Mouse (Mus musculus) forebrain, embryonic 14.5 days (tissue): ENCODE data around the gene Nipal4. TPM values are rescaled to one million over a fixed set of nuclear protein-coding genes. Genes with fewer than 3 reads are reported as not detected.

Experiments used
- ATAC-seq: fragments of 200-750 bp; cut with Nextera tagmentation; 2 replicates; pipeline ENCODE4 v1.8.0; 2017; ENCODE audit warnings: mild to moderate bottlenecking, moderate library complexity
- DNase-seq: peaks from one replicate; pipeline ENCODE4 v3.0.0-alpha.2; 2015; ENCODE audit warnings: low spot score
- H3K27ac ChIP-seq: fragments of 300-500 bp; sonication (generic); 2 replicates; pipeline ENCODE4 v1.5.1; 2014; ENCODE audit warnings: low read depth, mild to moderate bottlenecking, control low read depth, low read length, moderate library complexity
- H3K27me3 ChIP-seq: fragments of 300-500 bp; sonication (generic); replicated peaks from 2 replicates; pipeline ENCODE4 v1.6.1; 2014; ENCODE audit warnings: low read length, control low read depth, mixed read lengths; ENCODE audit not compliant: control insufficient read depth, insufficient read depth
- H3K36me3 ChIP-seq: fragments of 300-500 bp; sonication (generic); 2 replicates; pipeline ENCODE4 v1.6.1; 2014; ENCODE audit warnings: low read length, control low read depth; ENCODE audit not compliant: control insufficient read depth, insufficient read depth
- H3K4me1 ChIP-seq: fragments of 300-500 bp; sonication (generic); 2 replicates; pipeline ENCODE4 v1.6.1; 2014; ENCODE audit warnings: antibody characterized with exemption, low read length, control low read depth; ENCODE audit not compliant: control insufficient read depth, insufficient read depth
- H3K4me2 ChIP-seq: fragments of 300-500 bp; sonication (generic); 2 replicates; pipeline ENCODE4 v1.6.1; 2014; ENCODE audit warnings: mild to moderate bottlenecking, control low read depth, low read length
- H3K4me3 ChIP-seq: fragments of 300-500 bp; sonication (generic); 2 replicates; pipeline ENCODE4 v1.5.1; 2014; ENCODE audit warnings: low read depth, low read length, control low read depth
- H3K9ac ChIP-seq: fragments of 300-500 bp; sonication (generic); 2 replicates; pipeline ENCODE4 v1.6.1; 2014; ENCODE audit warnings: mild to moderate bottlenecking, low read length, control low read depth, moderate library complexity
- H3K9me3 ChIP-seq: fragments of 300-500 bp; sonication (generic); replicated peaks from 2 replicates; pipeline ENCODE4 v1.6.1; 2016; ENCODE audit warnings: low read length, control low read depth, mixed read lengths; ENCODE audit not compliant: control insufficient read depth
- WGBS: fragments of 180-500 bp; shearing (Covaris S2); extraction: QIAGEN DNeasy Blood & Tissue Kit; methylation state at CpG from one replicate; pipeline ENCODE4 v1.1.7; 2014; 5-methylcytosine and 5-hydroxymethylcytosine counted together
- polyA plus RNA-seq: library from polyadenylated mRNA; unstranded; fragments of >200 nt; fragmentation: Nextera tagmentation; extraction: Ambion mirVana; gene quantifications from 2 replicates; pipeline ENCODE4 v1.2.1, GENCODE M21; 2014

Nipal4 gene
- polyA plus RNA-seq, 1 experiment from 2014 or later: 0.25 TPM

DNA sequence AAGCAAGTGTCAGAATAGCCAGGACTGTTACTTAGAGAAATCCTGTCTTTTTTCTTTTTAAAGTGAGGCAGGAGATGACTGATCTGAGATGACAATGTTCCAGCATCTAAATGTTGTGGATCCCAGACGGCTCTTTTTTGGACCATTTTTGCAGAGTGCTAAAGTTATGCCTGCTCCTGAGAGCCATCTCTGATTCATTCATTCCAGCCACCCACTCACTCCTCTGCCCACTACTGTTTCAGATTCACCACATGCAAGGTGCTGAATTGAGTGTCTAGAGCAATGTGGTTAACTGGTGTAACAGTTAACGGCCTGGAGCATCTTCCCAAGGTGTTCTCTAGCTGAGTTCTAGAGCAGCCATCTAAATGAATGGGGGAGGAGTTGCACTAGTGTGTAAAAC is 31.4 kb downstream of the Nipal4 start:
- H3K36me3 ChIP-seq: peaks cover 30% of the 10 kb centered on the region
- no peak for ATAC-seq
- DNase-seq: no peak

DNA sequence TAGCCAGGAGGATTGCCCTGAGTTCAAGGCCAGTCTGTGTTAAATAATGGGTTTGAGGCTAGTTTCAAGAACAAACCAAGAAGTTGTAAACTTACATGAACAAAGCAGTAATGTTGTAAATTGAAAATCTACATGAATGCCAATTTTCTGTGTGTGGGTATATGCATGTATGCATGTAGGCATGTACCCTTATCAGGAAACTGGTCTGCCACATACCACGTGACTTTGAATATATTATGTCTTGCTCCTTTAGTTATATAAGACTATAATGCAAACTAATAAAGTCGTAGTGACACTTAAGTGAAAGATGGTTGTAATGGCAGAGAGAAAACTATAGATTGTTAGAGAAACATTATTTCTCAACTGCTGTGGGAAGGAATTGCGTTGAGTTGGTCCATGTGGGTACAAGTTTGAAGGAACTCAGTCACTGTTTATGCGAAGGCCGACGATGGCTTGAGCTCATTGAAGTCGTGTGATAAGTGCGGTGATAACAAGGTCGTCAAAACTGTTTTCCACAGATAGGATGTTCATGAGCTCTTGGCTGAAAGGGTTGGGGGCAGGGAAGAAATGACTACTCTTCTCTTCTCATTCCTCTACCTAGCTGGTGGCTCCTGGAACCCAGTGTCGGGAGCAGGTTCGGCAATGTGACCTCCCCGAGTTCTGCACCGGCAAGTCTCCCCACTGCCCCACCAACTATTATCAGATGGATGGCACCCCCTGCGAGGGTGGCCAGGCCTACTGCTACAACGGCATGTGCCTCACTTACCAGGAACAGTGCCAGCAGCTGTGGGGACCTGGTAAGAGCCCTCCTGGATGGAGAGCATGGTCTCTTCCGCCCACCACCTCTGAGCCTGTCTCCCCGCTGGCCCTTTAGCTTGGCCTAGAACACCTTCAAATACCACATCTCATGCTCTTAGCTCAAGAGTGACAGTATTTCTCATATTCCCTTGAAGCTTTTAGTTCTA is 35.0 kb downstream of the Nipal4 start:
- no peak overlapping the region for H3K27ac ChIP-seq
- H3K4me1 ChIP-seq: no peaks in the 10 kb centered on the region
- peaks cover 17% of the 10 kb centered on the region for H3K36me3 ChIP-seq
- no peaks in the 10 kb centered on the region for H3K27me3 ChIP-seq
- ATAC-seq: no peak
- no peak overlapping the region for H3K4me3 ChIP-seq
- no peak overlapping the region for H3K9ac ChIP-seq
- no peaks in the 10 kb centered on the region for H3K9me3 ChIP-seq
- no peak for DNase-seq
- H3K4me2 ChIP-seq: no peak overlapping the region
- WGBS: 93% methylated on average over 17 of the region's 17 CpGs

More for the DNA sequence above, 31.4 kb downstream of the Nipal4 start:
- Histone ChIP-seq H3K4me3 (no peak overlapping the region), H3K9ac (no peak overlapping the region), H3K27me3 (no peaks in the 10 kb centered on the region), H3K4me2 (no peak overlapping the region), H3K27ac (no peak overlapping the region), H3K4me1 (no peaks in the 10 kb centered on the region), H3K9me3 (no peaks in the 10 kb centered on the region)
- 94% methylated on average over 2 of the region's 2 CpGs for WGBS

DNA sequence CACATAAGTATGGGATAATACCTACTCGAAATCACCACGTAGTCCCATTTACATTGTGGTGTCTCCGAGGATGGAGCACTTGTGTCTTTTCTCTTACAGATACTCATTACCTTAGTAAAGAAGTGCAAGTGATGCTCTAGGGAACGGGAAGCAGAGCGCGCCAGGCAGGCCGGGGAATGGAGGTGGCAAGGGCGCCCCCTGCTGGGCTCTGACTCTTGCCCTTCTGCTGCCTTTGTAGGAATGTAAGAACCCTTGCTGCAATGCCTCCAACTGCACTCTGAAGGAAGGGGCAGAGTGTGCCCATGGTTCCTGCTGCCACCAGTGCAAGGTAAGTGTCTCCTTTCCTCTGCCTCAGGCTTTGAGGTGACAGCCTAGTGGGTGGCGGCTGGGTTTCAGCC is 37.8 kb downstream of the Nipal4 start:
- Histone ChIP-seq H3K4me2 (no peak overlapping the region), H3K27me3 (no peaks in the 10 kb centered on the region), H3K4me3 (no peak overlapping the region), H3K9ac (no peak overlapping the region), H3K36me3 (peaks cover 11% of the 10 kb centered on the region; the same call in 1 of the 2 replicates), H3K4me1 (no peaks in the 10 kb centered on the region), H3K27ac (no peak overlapping the region), H3K9me3 (no peaks in the 10 kb centered on the region)
- 72% methylated on average over 9 of the region's 9 CpGs for WGBS
- ATAC-seq (no peak), DNase-seq (no peak)

DNA sequence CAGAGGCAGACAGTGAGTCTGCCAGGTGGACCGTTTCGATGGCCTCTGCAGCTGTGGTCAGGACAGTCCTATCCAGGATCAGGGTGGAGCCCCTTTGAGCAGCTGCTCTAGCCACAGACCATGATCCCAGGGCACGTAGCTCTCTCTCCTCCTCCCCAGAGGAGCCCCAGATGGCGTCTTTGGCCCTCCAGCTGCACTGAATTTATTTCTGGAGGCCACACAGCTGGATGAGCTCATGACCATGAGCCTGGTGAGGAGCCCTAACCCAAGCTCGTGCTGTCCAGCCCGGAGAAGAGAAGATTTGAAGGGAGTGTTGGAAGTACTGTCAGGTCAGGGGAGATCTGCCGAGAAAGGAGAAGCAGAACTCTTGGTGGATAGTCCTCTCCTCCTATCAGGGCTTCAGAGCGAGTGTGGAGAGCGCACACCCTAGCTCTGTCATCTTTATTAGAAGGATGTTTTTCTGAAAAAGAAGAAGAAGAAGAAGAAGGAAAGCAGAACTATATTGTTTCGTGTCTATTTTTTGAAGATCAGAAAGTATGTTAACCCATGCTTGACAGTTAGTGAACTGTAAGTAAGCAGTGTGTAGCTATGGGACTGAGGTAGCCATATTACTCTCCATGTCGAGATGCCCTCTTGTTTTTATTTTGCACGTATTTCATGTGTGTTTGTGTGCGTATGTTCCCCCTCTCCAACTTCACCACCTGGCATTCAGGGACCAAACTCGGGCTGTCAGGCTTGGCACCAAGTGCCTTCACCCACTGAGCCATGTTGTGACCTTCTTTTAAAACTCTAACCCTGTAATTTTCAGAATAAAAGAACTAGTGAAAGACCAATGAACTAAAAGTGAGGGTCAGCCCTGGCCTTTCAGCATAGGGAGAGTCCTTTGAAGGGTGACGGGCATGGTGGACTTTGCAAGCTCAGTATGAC is 38.4 kb downstream of the Nipal4 start:
- no peak overlapping the region for H3K4me3 ChIP-seq
- no peaks in the 10 kb centered on the region for H3K9me3 ChIP-seq
- H3K36me3 ChIP-seq: peaks cover 11% of the 10 kb centered on the region; the same call in 1 of the 2 replicates
- no peak overlapping the region for H3K27ac ChIP-seq
- WGBS: 84% methylated on average over 15 of the region's 15 CpGs
- no peak for ATAC-seq
- DNase-seq: no peak
- H3K9ac ChIP-seq: no peak overlapping the region
- H3K4me1 ChIP-seq: no peaks in the 10 kb centered on the region
- no peaks in the 10 kb centered on the region for H3K27me3 ChIP-seq
- no peak overlapping the region for H3K4me2 ChIP-seq

DNA sequence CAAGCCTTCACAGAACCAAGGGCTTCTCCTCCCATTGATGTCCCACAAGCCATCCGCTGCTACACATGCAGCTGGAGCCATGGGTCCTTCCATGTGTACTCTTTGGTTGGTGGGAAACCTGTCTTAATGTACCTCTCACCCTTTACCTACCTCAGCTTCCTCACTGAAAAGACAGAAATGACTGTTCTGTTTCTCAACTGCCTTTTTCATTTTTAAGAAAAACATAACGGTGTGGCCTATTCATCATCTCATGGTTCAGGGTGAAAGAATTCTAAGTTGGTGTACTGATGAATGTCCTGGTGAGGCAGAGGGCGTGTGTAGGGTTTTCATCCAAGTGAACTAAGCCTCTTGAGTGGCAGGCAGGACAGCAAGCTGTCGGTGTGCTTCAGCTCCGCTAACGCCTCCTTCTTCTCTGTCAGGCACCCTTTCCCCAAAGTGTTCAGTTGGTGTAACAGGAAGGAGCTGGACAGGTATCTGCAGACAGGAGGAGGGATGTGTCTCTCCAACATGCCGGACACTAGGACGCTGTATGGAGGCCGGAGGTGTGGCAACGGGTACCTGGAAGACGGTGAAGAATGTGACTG is 39.4 kb downstream of the Nipal4 start:
- ATAC-seq (no peak), DNase-seq (no peak)
- Histone ChIP-seq H3K4me3 (no peak overlapping the region), H3K4me1 (no peaks in the 10 kb centered on the region), H3K27me3 (no peaks in the 10 kb centered on the region), H3K27ac (no peak overlapping the region), H3K36me3 (peaks cover 11% of the 10 kb centered on the region; the same call in 1 of the 2 replicates), H3K4me2 (no peak overlapping the region), H3K9me3 (no peaks in the 10 kb centered on the region), H3K9ac (no peak overlapping the region)
- 92% methylated on average over 11 of the region's 11 CpGs for WGBS

DNA sequence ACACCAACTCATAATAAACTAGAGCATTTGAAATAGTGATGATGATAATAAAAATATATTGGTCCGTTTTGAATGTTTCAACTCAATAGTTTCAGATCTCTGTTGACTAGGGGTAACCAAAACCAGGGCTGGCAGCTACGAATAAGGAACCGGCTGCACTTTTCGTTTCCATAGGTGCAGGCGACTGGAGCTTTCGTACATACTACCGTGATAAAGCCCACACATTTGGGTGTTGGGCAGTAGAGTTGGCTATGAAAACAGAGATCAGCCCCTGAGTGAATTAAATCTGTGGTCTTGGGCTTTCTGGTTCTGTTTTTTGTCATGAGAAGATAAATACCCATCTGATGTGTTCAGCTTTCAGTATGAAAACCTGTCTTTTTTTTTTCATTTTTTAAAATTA is 40.0 kb downstream of the Nipal4 start:
- no peak for DNase-seq
- 92% methylated on average over 7 of the region's 7 CpGs for WGBS
- ATAC-seq: no peak
- H3K4me3 ChIP-seq: no peak overlapping the region
- H3K27ac ChIP-seq: no peak overlapping the region
- H3K4me1 ChIP-seq: no peaks in the 10 kb centered on the region
- peaks cover 11% of the 10 kb centered on the region; the same call in 1 of the 2 replicates for H3K36me3 ChIP-seq
- no peak overlapping the region for H3K4me2 ChIP-seq
- no peak overlapping the region for H3K9ac ChIP-seq
- no peaks in the 10 kb centered on the region for H3K27me3 ChIP-seq
- H3K9me3 ChIP-seq: no peaks in the 10 kb centered on the region

DNA sequence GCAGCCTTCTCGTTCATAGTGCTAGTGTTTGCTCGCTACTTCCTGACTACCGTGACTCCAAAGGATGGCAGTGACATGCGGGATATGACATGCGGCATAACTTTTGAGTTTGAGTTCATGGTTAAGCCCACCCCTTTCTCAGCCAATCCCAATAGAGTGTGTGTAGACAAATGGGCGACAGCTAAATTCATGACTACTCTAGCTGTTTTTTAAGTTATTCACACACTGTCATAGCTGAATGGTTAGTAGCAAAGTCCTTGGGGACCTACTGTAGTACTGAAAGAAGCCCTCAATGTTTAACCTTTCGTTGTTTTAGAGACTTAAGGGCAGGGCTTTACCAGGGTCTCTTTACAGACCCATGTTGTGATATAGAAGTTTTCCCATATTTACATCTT is 40.5 kb downstream of the Nipal4 start:
- ATAC-seq: no peak
- no peak overlapping the region for H3K4me2 ChIP-seq
- H3K27me3 ChIP-seq: no peaks in the 10 kb centered on the region
- no peaks in the 10 kb centered on the region for H3K4me1 ChIP-seq
- 92% methylated on average over 7 of the region's 7 CpGs for WGBS
- no peaks in the 10 kb centered on the region for H3K9me3 ChIP-seq
- H3K27ac ChIP-seq: no peak overlapping the region
- no peak overlapping the region for H3K4me3 ChIP-seq
- no peak overlapping the region for H3K9ac ChIP-seq
- H3K36me3 ChIP-seq: peaks cover 11% of the 10 kb centered on the region; the same call in 1 of the 2 replicates
- DNase-seq: no peak

DNA sequence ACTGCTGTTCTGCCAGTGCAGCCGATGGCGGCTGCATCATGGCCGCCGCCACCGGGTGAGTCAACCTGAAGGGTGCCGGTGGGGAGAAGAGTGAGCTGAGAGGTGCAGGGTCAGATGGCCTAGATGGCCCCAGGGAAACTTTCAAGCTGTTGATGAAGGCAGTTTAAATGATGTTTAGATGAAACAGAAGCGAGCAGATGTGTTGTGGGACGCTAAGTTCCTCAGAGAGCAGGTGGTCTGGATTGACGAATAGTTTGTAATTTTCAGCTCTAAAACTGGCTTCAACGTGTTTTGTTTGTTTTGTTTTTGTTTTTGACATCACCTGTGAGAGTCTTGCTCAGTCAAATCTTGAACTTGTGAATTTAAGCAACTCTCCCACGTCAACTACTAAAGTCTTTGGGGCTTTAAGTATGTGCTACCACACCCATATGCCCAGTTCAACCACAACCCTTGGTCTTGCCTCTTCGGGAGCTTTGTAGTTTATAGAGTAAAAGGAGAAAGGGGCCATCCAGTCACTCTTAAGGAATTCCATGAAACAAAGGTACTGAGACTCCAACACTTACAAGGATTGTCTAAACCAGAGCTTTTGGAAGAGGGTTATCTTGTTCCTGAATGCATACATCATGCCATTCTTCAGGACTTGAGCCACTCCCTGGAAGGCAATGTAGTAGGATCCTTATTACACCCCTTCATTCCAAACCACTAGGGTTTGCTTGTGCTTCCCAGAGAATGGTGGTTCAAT is 41.0 kb downstream of the Nipal4 start:
- no peak overlapping the region for H3K4me3 ChIP-seq
- 92% methylated on average over 12 of the region's 12 CpGs for WGBS
- H3K27ac ChIP-seq: no peak overlapping the region
- no peaks in the 10 kb centered on the region for H3K4me1 ChIP-seq
- no peak for DNase-seq
- no peaks in the 10 kb centered on the region for H3K9me3 ChIP-seq
- ATAC-seq: no peak
- H3K27me3 ChIP-seq: no peaks in the 10 kb centered on the region
- no peak overlapping the region for H3K9ac ChIP-seq
- H3K4me2 ChIP-seq: no peak overlapping the region
- peaks cover 11% of the 10 kb centered on the region; the same call in 1 of the 2 replicates for H3K36me3 ChIP-seq
